Mouse (Mus musculus): ENCODE measurements around the gene Rps12.
"Not testable (repeated sequence)": the region's sequence is repeated elsewhere in the genome, so short reads cannot be mapped to it uniquely, and the experiment has no call there.

Rps12 gene

GRCm38 (mm10) chr10:23786040-23786439 is 1.0 kb downstream of the Rps12 start:
- no peak for DNase-seq (ENCODE audit: extremely low read depth, low read depth, low spot score)

DNA sequence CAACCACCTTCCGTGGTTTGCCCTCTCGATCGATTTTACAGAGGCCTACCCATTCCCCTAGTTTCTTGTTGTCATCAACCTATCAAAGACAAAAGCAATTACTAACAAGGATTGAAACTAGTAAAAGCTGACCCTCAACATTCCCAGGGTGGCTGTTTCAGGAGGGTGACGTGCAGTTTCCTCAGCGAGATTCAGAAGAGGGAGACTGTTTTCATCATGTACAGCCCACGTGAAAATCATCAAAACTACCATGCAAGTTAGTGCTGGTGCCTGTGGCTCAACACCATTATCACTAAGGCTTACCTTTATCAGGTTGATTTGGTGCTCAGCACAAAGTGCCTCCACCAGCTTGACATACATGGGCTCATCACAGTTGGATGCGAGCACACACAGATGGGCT is 1.5 kb downstream of the Rps12 start:
- DNase-seq (ENCODE audit: extremely low read depth, low read depth, low spot score), result not testable (repeated sequence)

DNA sequence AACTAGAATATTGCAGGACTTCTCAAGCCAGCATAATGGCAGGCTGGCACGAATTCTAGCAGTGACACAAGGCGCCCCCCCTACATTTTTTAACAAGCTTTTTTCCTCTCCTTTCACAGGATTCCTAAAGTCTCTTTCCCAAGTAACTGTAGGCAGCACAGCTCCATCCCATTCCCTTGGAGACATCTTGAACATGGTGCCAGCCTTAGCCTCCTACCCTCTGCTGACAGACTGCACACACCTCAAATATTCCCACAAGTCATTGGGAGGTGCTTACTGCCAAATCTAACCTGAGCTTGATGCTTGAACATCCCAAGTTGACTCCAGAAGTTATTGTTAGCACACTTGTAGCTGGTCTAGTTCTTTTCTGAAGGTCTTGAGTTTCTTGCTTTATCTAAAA is 3.0 kb downstream of the Rps12 start:
- no peak for DNase-seq (ENCODE audit: extremely low read depth, low read depth, low spot score)

GRCm38 (mm10) chr10:23783493-23783884 is 3.6 kb downstream of the Rps12 start:
- DNase-seq (ENCODE audit: extremely low read depth, low read depth, low spot score), result no peak

GRCm38 (mm10) chr10:23782855-23783492 is 4.1 kb downstream of the Rps12 start:
- no peak for DNase-seq (ENCODE audit: extremely low read depth, low read depth, low spot score)

- no peak for DNase-seq (ENCODE audit: extremely low read depth, low read depth, low spot score)
These were observed 5.0 kb downstream of the Rps12 start for GRCm38 (mm10) chr10:23781760-23782735.

DNA sequence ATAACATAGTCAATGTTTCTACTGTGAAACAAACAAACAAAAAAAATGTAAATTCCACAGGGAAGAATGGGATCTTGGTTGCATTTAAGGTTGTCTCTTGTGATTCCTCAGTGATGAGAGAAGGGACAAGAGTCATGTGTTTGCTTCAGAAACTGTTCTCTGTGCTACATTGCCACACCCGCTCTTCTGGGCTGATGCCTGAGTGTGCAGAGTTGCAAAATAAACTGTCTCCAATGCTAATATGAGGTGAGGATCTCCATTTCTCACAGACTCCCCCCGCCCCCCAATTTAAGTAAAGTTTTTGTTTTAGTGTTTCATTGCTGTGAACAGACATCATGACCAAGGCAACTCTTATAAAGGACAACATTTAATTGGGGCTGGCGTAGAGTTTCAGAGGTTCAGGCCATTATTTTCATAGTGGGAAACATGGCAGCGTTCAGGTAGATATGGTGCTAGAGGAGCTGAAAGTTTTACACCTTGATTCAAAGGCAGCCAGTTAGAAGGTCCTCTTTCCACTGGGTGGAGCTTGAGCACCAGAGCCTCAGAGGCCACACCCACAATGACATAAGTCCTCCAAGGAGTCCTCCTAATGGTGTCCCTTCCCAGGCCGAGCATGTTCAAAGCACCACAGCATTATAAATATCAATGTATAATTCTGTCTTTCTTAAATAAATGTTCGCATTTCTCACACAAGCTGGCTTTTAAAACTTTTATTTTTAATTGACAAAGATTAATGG is 6.4 kb downstream of the Rps12 start:
- no peak for DNase-seq (ENCODE audit: extremely low read depth, low read depth, low spot score)

- DNase-seq (ENCODE audit: extremely low read depth, low read depth, low spot score), result no peak
These were observed 9.7 kb downstream of the Rps12 start for GRCm38 (mm10) chr10:23777288-23777945.

DNA sequence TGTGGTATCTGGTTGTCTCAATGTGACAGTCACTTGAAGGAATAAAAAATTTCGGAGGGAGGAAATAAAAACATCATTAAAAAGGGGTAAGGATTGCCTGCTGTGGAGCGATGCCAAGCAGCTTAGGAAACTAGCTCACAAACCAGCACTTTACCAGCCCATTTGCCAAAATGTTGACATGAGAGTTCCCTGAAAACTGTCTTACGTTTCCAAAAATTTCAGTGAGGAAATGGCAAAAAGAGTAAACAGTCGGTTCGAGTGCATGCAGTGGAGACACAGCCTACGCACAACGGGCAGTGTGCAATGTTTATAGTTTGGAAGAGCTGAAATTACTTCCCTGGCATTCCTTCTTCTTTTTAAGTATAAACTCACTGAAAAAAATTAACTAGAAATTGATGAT is 32.9 kb downstream of the Rps12 start:
- DNase-seq (ENCODE audit: extremely low read depth, low read depth, low spot score), result no peak

Data from fat pad, adult 2 months (tissue).